Mouse (Mus musculus): ENCODE measurements around the gene Sema3c. TPM values are rescaled to one million over a fixed set of nuclear protein-coding genes. Genes with fewer than 3 reads are reported as not detected.
A peak's percentile ranks its signal among the peaks of the same experiment; 100 is the strongest.

The Sema3c gene
- polyA plus RNA-seq, 1 experiment from 2014 or later = 9.1 TPM

GRCm38 (mm10) chr5:17582047-17582515 lies 8.0 kb downstream of the Sema3c start:
- 63% methylated on average over 2 of the region's 2 CpGs for WGBS
- Histone ChIP-seq H3K36me3 (no peaks in the 10 kb centered on the region), H3K9ac (no peak overlapping the region), H3K4me3 (no peak overlapping the region), H3K9me3 (replicated peaks) (no peaks in the 10 kb centered on the region), H3K27me3 (no peaks in the 10 kb centered on the region), H3K27ac (no peak overlapping the region), H3K4me2 (no peak overlapping the region), H3K4me1 (replicated peaks) (0 out of 2 replicates have a peak, but pooled peaks cover 8% of the 10 kb centered on the region)
- ATAC-seq (replicated peaks; ENCODE audit: insufficient number of reproducible peaks, insufficient read depth, low FRiP score, low read depth) = no peak

DNA sequence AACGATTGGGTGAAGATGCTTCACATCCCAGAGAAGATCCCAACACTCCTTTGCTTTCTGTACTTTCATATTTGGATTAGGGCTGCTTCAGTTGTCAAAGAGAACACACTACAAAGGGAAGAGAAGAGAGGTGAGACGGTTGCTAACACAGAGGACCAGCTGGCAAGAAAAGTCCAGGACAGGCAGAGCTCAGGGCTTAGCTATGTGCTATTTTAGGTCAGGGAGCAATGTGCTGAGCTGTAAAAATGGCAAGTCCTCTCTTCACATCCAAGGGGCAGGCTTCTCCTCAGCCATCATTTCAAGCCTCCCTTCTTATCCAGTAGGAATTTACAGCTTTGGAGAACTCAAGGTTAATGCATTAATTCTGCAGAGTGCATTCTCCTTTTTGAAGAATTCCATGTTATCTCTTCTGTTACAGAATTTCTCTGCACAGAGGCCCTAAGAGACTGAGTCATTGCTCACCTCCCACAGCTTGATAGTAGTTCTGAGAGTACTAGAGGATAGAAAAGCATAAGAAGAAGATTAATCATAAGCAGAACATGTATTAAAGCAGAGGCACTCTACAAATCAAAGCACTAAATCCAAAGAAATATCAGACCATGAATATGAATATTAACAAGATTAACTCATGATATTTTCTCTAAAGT lies 10.3 kb downstream of the Sema3c start:
- H3K36me3 ChIP-seq = no peaks in the 10 kb centered on the region
- H3K4me3 ChIP-seq = no peak overlapping the region
- H3K27me3 ChIP-seq = no peaks in the 10 kb centered on the region
- no peak overlapping the region for H3K9ac ChIP-seq
- no peak; the same call in 1 of the 2 replicates for ATAC-seq (replicated peaks; ENCODE audit: insufficient number of reproducible peaks, insufficient read depth, low FRiP score, low read depth)
- H3K9me3 ChIP-seq (replicated peaks) = no peaks in the 10 kb centered on the region
- 0 out of 2 replicates have a peak, but pooled peaks cover 8% of the 10 kb centered on the region for H3K4me1 ChIP-seq (replicated peaks)
- peak overlapping the region; percentile 51 for H3K27ac ChIP-seq
- 37% methylated on average over 2 of the region's 2 CpGs for WGBS
- H3K4me2 ChIP-seq = no peak overlapping the region

GRCm38 (mm10) chr5:17586518-17587210 lies 12.6 kb downstream of the Sema3c start:
- H3K36me3 ChIP-seq = no peaks in the 10 kb centered on the region
- H3K9me3 ChIP-seq (replicated peaks) = no peaks in the 10 kb centered on the region
- no peak overlapping the region for H3K4me3 ChIP-seq
- 0 out of 2 replicates have a peak, but pooled peaks cover 8% of the 10 kb centered on the region for H3K4me1 ChIP-seq (replicated peaks)
- WGBS = 86% methylated on average over 2 of the region's 2 CpGs
- H3K27me3 ChIP-seq = no peaks in the 10 kb centered on the region
- no peak overlapping the region for H3K9ac ChIP-seq
- H3K27ac ChIP-seq = no peak overlapping the region
- H3K4me2 ChIP-seq = no peak overlapping the region
- ATAC-seq (replicated peaks; ENCODE audit: insufficient number of reproducible peaks, insufficient read depth, low FRiP score, low read depth) = no peak

DNA sequence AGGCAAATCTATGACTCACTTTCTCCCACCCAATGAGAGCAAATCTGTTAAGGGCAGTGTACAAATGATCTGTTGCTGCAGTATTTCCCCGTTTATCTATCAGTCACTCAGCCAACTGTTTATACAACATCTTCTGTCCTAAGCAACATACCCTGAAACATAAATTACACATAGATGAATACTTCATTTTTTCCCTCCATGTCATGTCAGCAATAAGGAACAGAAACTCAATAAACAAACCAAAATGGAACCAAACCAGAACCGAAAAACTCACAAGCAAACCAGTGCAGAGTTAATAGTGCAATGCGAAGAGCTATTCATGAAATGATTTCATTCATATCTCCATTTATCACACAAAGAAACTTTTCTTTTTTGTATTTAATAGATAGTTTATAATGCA lies 17.8 kb downstream of the Sema3c start:
- no peak for ATAC-seq (replicated peaks; ENCODE audit: insufficient number of reproducible peaks, insufficient read depth, low FRiP score, low read depth)
- WGBS = 81% methylated on average over 3 of the region's 3 CpGs
- H3K4me3 ChIP-seq = no peak overlapping the region
- no peaks in the 10 kb centered on the region for H3K36me3 ChIP-seq
- H3K4me1 ChIP-seq (replicated peaks) = no peaks in the 10 kb centered on the region
- H3K9ac ChIP-seq = no peak overlapping the region
- H3K27me3 ChIP-seq = no peaks in the 10 kb centered on the region
- no peak overlapping the region for H3K27ac ChIP-seq
- no peaks in the 10 kb centered on the region for H3K9me3 ChIP-seq (replicated peaks)
- H3K4me2 ChIP-seq = no peak overlapping the region

DNA sequence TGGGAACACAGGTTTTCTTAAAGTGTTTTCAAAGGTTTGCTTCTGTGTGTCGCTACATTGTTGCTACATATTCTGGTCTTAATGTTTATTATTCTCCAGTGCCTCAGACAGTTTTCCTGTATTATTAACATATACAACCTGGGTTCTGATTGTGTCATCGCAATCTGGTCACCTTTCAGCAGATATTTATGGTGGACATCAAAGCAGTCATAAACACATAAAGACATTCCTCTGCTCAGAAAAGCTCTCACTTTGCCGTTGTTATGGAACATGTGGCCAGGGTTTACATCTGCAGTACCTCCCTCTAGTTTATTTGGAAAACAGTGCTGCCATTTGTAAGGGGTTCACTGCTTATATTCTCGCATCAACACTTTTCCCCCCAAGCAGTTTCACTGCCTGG lies 27.6 kb downstream of the Sema3c start:
- 67% methylated on average over 4 of the region's 4 CpGs for WGBS
- Histone ChIP-seq H3K4me1 (replicated peaks) (no peaks in the 10 kb centered on the region), H3K9me3 (replicated peaks) (no peaks in the 10 kb centered on the region)

GRCm38 (mm10) chr5:17620619-17621018 lies 46.5 kb downstream of the Sema3c start:
- no peak for ATAC-seq (replicated peaks; ENCODE audit: insufficient number of reproducible peaks, insufficient read depth, low FRiP score, low read depth)
- 63% methylated on average over 2 of the region's 2 CpGs for WGBS
- no peaks in the 10 kb centered on the region for H3K4me1 ChIP-seq (replicated peaks)

More for the DNA sequence above, 27.6 kb downstream of the Sema3c start:
- Histone ChIP-seq H3K9ac (no peak overlapping the region), H3K4me2 (no peak overlapping the region), H3K27me3 (no peaks in the 10 kb centered on the region), H3K4me3 (no peak overlapping the region), H3K27ac (no peak overlapping the region), H3K36me3 (no peaks in the 10 kb centered on the region)
- no peak for ATAC-seq (replicated peaks; ENCODE audit: insufficient number of reproducible peaks, insufficient read depth, low FRiP score, low read depth)

GRCm38 (mm10) chr5:17622564-17622963 lies 48.5 kb downstream of the Sema3c start:
- Histone ChIP-seq H3K9ac (no peak overlapping the region), H3K27me3 (no peaks in the 10 kb centered on the region), H3K4me1 (replicated peaks) (no peaks in the 10 kb centered on the region), H3K36me3 (no peaks in the 10 kb centered on the region), H3K9me3 (replicated peaks) (no peaks in the 10 kb centered on the region), H3K4me3 (no peak overlapping the region), H3K27ac (no peak overlapping the region), H3K4me2 (no peak overlapping the region)
- 79% methylated on average over 2 of the region's 2 CpGs for WGBS
- ATAC-seq (replicated peaks; ENCODE audit: insufficient number of reproducible peaks, insufficient read depth, low FRiP score, low read depth) = no peak

More at GRCm38 (mm10) chr5:17620619-17621018, 46.5 kb downstream of the Sema3c start:
- Histone ChIP-seq H3K27me3 (no peaks in the 10 kb centered on the region), H3K4me2 (no peak overlapping the region), H3K27ac (no peak overlapping the region), H3K4me3 (no peak overlapping the region), H3K9ac (no peak overlapping the region), H3K36me3 (no peaks in the 10 kb centered on the region), H3K9me3 (replicated peaks) (no peaks in the 10 kb centered on the region)

- no peaks in the 10 kb centered on the region for H3K9me3 ChIP-seq (replicated peaks)
- H3K4me2 ChIP-seq = no peak overlapping the region
- H3K36me3 ChIP-seq = no peaks in the 10 kb centered on the region
- H3K9ac ChIP-seq = no peak overlapping the region
- ATAC-seq (replicated peaks; ENCODE audit: insufficient number of reproducible peaks, insufficient read depth, low FRiP score, low read depth) = no peak
- H3K27me3 ChIP-seq = no peaks in the 10 kb centered on the region
- H3K27ac ChIP-seq = no peak overlapping the region
- H3K4me3 ChIP-seq = no peak overlapping the region
- WGBS = 49% methylated on average over 1 of the region's 1 CpGs
- peaks cover 2% of the 10 kb centered on the region; the same call in 1 of the 2 replicates for H3K4me1 ChIP-seq (replicated peaks)
These were observed 54.5 kb downstream of the Sema3c start for GRCm38 (mm10) chr5:17628606-17629005.

- Histone ChIP-seq H3K9ac (no peak overlapping the region), H3K27ac (no peak overlapping the region), H3K36me3 (no peaks in the 10 kb centered on the region), H3K4me1 (replicated peaks) (peaks cover 2% of the 10 kb centered on the region; the same call in 1 of the 2 replicates), H3K9me3 (replicated peaks) (no peaks in the 10 kb centered on the region), H3K27me3 (no peaks in the 10 kb centered on the region), H3K4me2 (no peak overlapping the region), H3K4me3 (no peak overlapping the region)
- ATAC-seq (replicated peaks; ENCODE audit: insufficient number of reproducible peaks, insufficient read depth, low FRiP score, low read depth) = no peak
- 44% methylated on average over 3 of the region's 3 CpGs for WGBS
These were observed 55.5 kb downstream of the Sema3c start for GRCm38 (mm10) chr5:17629599-17629998.

- WGBS = 64% methylated on average over 3 of the region's 3 CpGs
These were observed 65.4 kb downstream of the Sema3c start for GRCm38 (mm10) chr5:17639519-17639918.

GRCm38 (mm10) chr5:17647643-17648226 lies 73.7 kb downstream of the Sema3c start:
- 72% methylated on average over 7 of the region's 7 CpGs for WGBS
- H3K9ac ChIP-seq = no peak overlapping the region
- no peaks in the 10 kb centered on the region for H3K36me3 ChIP-seq
- H3K9me3 ChIP-seq (replicated peaks) = no peaks in the 10 kb centered on the region
- H3K27ac ChIP-seq = no peak overlapping the region
- H3K4me2 ChIP-seq = no peak overlapping the region
- no peaks in the 10 kb centered on the region for H3K27me3 ChIP-seq
- ATAC-seq (replicated peaks; ENCODE audit: insufficient number of reproducible peaks, insufficient read depth, low FRiP score, low read depth) = no peak
- H3K4me1 ChIP-seq (replicated peaks) = no peaks in the 10 kb centered on the region
- H3K4me3 ChIP-seq = no peak overlapping the region

More at GRCm38 (mm10) chr5:17639519-17639918, 65.4 kb downstream of the Sema3c start:
- no peaks in the 10 kb centered on the region for H3K36me3 ChIP-seq
- no peak for ATAC-seq (replicated peaks; ENCODE audit: insufficient number of reproducible peaks, insufficient read depth, low FRiP score, low read depth)
- peaks cover 8% of the 10 kb centered on the region for H3K4me1 ChIP-seq (replicated peaks)
- no peak overlapping the region for H3K4me3 ChIP-seq
- H3K9ac ChIP-seq = no peak overlapping the region
- H3K9me3 ChIP-seq (replicated peaks) = no peaks in the 10 kb centered on the region
- H3K27ac ChIP-seq = no peak overlapping the region
- H3K4me2 ChIP-seq = no peak overlapping the region
- H3K27me3 ChIP-seq = no peaks in the 10 kb centered on the region
